Mouse (Mus musculus): ENCODE measurements around the gene Ap1b1. TPM values are rescaled to one million over a fixed set of nuclear protein-coding genes. Genes with fewer than 3 reads are reported as not detected.

The Ap1b1 gene
- polyA plus RNA-seq, 1 experiment from 2014 or later, result 46.3 TPM

DNA sequence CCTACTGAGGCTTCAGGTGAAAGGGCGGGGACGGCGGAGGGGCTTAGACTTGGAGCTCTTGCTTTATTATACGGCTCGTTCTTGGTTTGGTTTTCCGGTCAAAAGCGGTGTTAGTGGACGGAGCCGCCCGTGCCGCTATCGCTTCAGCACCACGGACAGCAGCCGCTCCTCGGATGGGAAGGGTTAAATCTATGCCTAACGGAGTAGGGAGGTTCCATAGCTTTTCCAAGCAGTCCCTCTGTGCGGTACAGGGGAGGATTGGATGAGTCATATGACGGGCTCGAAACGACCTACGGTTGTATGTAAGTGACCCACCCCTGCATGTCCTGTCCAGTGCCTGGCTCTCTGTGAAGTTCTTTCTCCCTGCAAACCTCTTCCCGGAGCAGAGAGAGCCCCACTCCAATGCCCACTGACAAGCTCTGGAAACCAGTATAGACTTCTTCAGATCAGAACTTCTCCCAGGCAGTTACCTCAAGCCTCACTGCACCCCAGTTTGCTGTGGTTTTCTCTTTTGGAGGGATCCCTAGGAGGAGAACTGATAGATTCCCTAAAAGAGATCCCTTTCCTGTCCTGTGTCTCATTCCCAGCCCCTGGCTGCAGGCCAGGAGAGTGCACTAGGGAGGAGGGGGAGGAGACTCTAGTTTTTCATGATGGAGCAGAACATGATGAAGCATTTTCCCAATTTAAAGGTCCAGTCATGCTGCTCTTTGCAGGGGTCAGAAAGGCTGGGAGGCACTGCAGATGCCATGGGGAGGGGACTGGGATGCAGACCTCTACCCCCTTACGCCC, 37.2 kb upstream of the Ap1b1 start:
- Histone ChIP-seq H3K4me1 (ENCODE audit: insufficient read depth) (peaks cover 14% of the 10 kb centered on the region), H3K36me3 (replicated peaks; ENCODE audit: insufficient read depth, low read length) (no peaks in the 10 kb centered on the region), H3K9me3 (ENCODE audit: low read length) (no peaks in the 10 kb centered on the region), H3K9ac (replicated peaks) (no peak overlapping the region), H3K27me3 (ENCODE audit: insufficient read depth, low read length) (peaks cover 87% of the 10 kb centered on the region), H3K4me3 (ENCODE audit: low read depth, low read length) (no peak overlapping the region), H3K27ac (ENCODE audit: low read depth) (no peak overlapping the region), H3K4me2 (ENCODE audit: low read depth, low read length) (no peak overlapping the region)
- WGBS (ENCODE audit: insufficient replicate concordance), result 7% methylated on average over 23 of the region's 23 CpGs
- ATAC-seq, result no peak
- DNase-seq, result peak; percentile 71
- TF ChIP-seq EP300 (IDR thresholded peaks at IDR 0.05; ENCODE audit: low read depth) (no peak), CTCF (IDR thresholded peaks at IDR 0.05; ENCODE audit: low read depth) (no peak)

DNA sequence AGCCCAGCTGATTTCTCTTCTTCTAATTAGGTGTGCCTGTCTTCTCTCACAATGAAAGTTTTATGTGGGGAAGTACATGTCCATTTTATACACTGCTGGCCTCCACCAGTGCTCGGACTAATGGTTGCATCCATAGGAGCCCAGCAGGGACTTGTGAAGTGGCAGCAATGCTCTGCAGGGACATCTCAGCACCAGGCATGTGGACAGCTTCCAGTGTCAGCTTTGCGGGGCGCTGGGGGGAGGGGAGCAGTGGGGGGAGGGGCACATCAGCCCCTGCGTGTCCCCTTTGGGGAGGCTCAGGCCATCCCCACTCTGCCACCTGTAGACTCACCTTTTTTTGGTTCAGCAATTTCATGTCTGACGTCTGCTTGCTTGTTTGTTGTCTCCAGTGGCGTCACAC, 33.2 kb upstream of the Ap1b1 start:
- 8% methylated on average over 5 of the region's 6 CpGs for WGBS (ENCODE audit: insufficient replicate concordance)
- peaks cover 50% of the 10 kb centered on the region for H3K27me3 ChIP-seq (ENCODE audit: insufficient read depth, low read length)

DNA sequence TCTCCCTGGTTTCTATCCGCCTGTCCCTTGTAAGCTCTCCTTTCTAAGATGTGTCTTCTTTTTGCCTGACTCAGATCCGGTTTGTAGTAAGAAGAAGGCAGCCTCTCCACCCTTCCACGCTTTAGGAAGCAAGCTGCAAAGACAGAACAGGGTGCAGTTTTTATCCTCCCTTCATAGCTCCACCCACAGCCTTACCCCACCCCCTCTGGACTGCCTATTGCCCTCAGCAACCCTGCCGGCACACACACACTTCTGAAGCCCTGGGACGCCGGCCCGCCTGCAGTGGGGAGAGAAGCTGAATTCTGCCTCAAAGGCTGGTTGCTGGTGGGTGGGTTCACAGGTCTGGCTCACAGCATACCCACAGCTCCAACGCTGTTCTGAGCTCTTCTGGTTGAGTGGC, 32.7 kb upstream of the Ap1b1 start:
- Histone ChIP-seq H3K9me3 (ENCODE audit: low read length) (no peaks in the 10 kb centered on the region), H3K27me3 (ENCODE audit: insufficient read depth, low read length) (peaks cover 45% of the 10 kb centered on the region), H3K36me3 (replicated peaks; ENCODE audit: insufficient read depth, low read length) (no peaks in the 10 kb centered on the region), H3K9ac (replicated peaks) (no peak overlapping the region), H3K27ac (ENCODE audit: low read depth) (no peak overlapping the region), H3K4me1 (ENCODE audit: insufficient read depth) (no peaks in the 10 kb centered on the region), H3K4me3 (ENCODE audit: low read depth, low read length) (no peak overlapping the region), H3K4me2 (ENCODE audit: low read depth, low read length) (no peak overlapping the region)
- TF ChIP-seq EP300 (IDR thresholded peaks at IDR 0.05; ENCODE audit: low read depth) (no peak), CTCF (IDR thresholded peaks at IDR 0.05; ENCODE audit: low read depth) (no peak)
- ATAC-seq (no peak), DNase-seq (no peak)
- WGBS (ENCODE audit: insufficient replicate concordance), result 2% methylated on average over 8 of the region's 8 CpGs

More for the DNA sequence above, 33.2 kb upstream of the Ap1b1 start:
- no peak overlapping the region for H3K4me3 ChIP-seq (ENCODE audit: low read depth, low read length)
- H3K9me3 ChIP-seq (ENCODE audit: low read length), result no peaks in the 10 kb centered on the region
- DNase-seq (no peak), ATAC-seq (no peak)
- H3K4me1 ChIP-seq (ENCODE audit: insufficient read depth), result no peaks in the 10 kb centered on the region
- TF ChIP-seq EP300 (IDR thresholded peaks at IDR 0.05; ENCODE audit: low read depth) (no peak), CTCF (IDR thresholded peaks at IDR 0.05; ENCODE audit: low read depth) (no peak)
- H3K4me2 ChIP-seq (ENCODE audit: low read depth, low read length), result no peak overlapping the region
- no peak overlapping the region for H3K9ac ChIP-seq (replicated peaks)
- H3K36me3 ChIP-seq (replicated peaks; ENCODE audit: insufficient read depth, low read length), result no peaks in the 10 kb centered on the region
- H3K27ac ChIP-seq (ENCODE audit: low read depth), result no peak overlapping the region

DNA sequence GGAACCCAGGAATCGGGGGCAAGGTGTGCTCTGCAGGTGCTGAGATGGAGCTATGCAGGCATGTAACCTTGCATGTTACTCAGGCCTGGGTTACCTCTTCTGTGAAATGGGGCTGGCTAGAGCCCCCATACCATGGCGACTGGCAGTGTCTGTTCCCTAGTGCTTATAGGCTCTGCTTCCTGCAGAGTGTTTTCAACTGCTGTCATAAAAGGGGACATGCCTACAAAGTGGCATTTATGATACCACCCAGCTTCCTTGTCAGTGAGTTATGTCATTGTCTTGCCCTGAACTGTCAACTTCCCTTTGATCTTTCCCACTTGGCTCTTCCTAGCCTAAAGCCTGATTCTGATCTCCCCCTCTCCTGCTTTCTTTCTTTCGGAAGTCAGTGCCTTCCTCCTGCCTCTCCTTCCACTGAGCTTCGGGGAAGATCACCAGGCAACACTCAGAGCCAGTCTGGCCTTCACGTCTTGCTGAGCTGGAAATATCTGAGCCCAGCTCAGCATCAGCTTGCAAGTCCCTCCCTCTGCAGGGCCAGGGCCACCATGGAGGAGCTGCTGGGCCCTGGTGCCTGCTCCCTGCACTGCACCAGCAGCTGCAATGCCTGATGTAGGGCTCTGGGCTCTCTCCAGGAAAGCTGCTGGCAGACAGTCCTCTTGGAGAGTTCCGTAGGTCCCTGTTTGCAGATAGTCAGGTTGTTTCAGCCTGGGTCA, 23.4 kb upstream of the Ap1b1 start:
- no peaks in the 10 kb centered on the region for H3K27me3 ChIP-seq (ENCODE audit: insufficient read depth, low read length)
- H3K9me3 ChIP-seq (ENCODE audit: low read length), result no peaks in the 10 kb centered on the region
- 56% methylated on average over 6 of the region's 6 CpGs for WGBS (ENCODE audit: insufficient replicate concordance)
- no peak overlapping the region for H3K27ac ChIP-seq (ENCODE audit: low read depth)
- H3K36me3 ChIP-seq (replicated peaks; ENCODE audit: insufficient read depth, low read length), result no peaks in the 10 kb centered on the region
- H3K9ac ChIP-seq (replicated peaks), result no peak overlapping the region
- no peak overlapping the region for H3K4me3 ChIP-seq (ENCODE audit: low read depth, low read length)
- H3K4me1 ChIP-seq (ENCODE audit: insufficient read depth), result peaks cover 4% of the 10 kb centered on the region; the same call in 1 of the 2 replicates
- H3K4me2 ChIP-seq (ENCODE audit: low read depth, low read length), result no peak overlapping the region
- ATAC-seq (no peak), DNase-seq (no peak)
- TF ChIP-seq CTCF (IDR thresholded peaks at IDR 0.05; ENCODE audit: low read depth) (no peak), EP300 (IDR thresholded peaks at IDR 0.05; ENCODE audit: low read depth) (no peak)

DNA sequence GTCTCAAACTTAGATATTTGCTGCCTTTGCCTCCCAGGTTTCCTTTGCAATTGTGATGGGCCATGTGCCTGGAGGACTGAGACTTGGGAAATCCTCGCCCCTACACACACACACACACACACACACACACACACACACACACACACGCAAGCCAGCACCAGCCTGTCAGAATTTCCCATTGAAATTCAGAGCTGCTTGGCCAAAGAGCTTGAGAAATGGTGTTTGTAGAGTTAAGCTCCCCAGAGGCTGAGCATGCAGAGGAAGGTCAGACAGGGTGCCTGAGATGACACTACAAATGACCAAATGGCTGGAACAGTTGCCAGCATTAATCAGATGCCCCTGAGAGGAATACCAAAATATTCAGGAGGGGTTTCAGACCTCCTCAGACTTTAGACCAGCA, 20.3 kb upstream of the Ap1b1 start:
- 63% methylated on average over 2 of the region's 2 CpGs for WGBS (ENCODE audit: insufficient replicate concordance)
- H3K4me1 ChIP-seq (ENCODE audit: insufficient read depth), result peaks cover 4% of the 10 kb centered on the region; the same call in 1 of the 2 replicates
- no peaks in the 10 kb centered on the region for H3K9me3 ChIP-seq (ENCODE audit: low read length)
- H3K36me3 ChIP-seq (replicated peaks; ENCODE audit: insufficient read depth, low read length), result no peaks in the 10 kb centered on the region
- no peak overlapping the region for H3K4me2 ChIP-seq (ENCODE audit: low read depth, low read length)
- DNase-seq, result no peak
- H3K4me3 ChIP-seq (ENCODE audit: low read depth, low read length), result no peak overlapping the region
- ATAC-seq, result no peak
- no peak overlapping the region for H3K9ac ChIP-seq (replicated peaks)
- TF ChIP-seq CTCF (IDR thresholded peaks at IDR 0.05; ENCODE audit: low read depth) (no peak), EP300 (IDR thresholded peaks at IDR 0.05; ENCODE audit: low read depth) (no peak)
- no peak overlapping the region for H3K27ac ChIP-seq (ENCODE audit: low read depth)
- no peaks in the 10 kb centered on the region for H3K27me3 ChIP-seq (ENCODE audit: insufficient read depth, low read length)

DNA sequence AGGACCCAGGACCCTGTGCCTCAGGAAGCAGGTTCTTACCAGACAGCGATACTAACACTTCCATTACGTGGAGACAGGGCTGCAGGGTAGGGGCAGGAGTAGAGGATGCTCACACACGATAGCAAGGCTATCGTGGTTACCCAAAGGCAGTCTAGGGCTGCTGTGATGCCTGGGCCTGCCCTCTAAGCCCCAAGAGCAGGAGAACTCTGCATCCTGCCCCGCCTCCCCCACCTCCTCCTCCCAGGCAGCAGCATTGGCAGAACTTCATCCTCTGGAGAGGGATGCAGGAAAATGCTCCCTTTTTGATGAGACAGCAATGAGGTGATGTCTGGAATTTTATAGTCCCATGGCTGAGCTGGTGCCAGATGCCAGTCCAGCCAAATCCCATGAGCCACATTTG, 19.7 kb upstream of the Ap1b1 start:
- no peak overlapping the region for H3K9ac ChIP-seq (replicated peaks)
- no peak overlapping the region for H3K4me3 ChIP-seq (ENCODE audit: low read depth, low read length)
- no peaks in the 10 kb centered on the region for H3K27me3 ChIP-seq (ENCODE audit: insufficient read depth, low read length)
- 49% methylated on average over 5 of the region's 5 CpGs for WGBS (ENCODE audit: insufficient replicate concordance)
- H3K4me2 ChIP-seq (ENCODE audit: low read depth, low read length), result no peak overlapping the region
- peaks cover 4% of the 10 kb centered on the region; the same call in 1 of the 2 replicates for H3K4me1 ChIP-seq (ENCODE audit: insufficient read depth)
- H3K9me3 ChIP-seq (ENCODE audit: low read length), result no peaks in the 10 kb centered on the region
- H3K27ac ChIP-seq (ENCODE audit: low read depth), result peak overlapping the region; percentile 34; the same call in 1 of the 2 replicates
- H3K36me3 ChIP-seq (replicated peaks; ENCODE audit: insufficient read depth, low read length), result no peaks in the 10 kb centered on the region
- TF ChIP-seq EP300 (IDR thresholded peaks at IDR 0.05; ENCODE audit: low read depth) (no peak), CTCF (IDR thresholded peaks at IDR 0.05; ENCODE audit: low read depth) (no peak)
- DNase-seq (no peak), ATAC-seq (peak; percentile 69)

All from liver, postnatal 0 days (tissue).